Mouse (Mus musculus) spleen, adult 2 months (tissue): ENCODE measurements around the gene Galnt6.

Source experiments
- CTCF ChIP-seq: fragments of 200-500 bp; IDR thresholded peaks from 2 replicates; pipeline ENCODE4 v1.5.1; 2011; ENCODE audit warnings: mild to moderate bottlenecking, inconsistent platforms; ENCODE audit not compliant: insufficient read depth, insufficient read length, insufficient replicate concordance; ENCODE audit errors: extremely low read depth
- POLR2A ChIP-seq: fragments of 200-500 bp; IDR thresholded peaks from 2 replicates; pipeline ENCODE4 v1.6.1; 2011; ENCODE audit warnings: low read depth, low read length, inconsistent platforms

GRCm38 (mm10) chr15:100666851-100667250 lies 62.3 kb downstream of the Galnt6 start:
- TF ChIP-seq CTCF (no peak), POLR2A (no peak)
